ENCODE assay signal across 9 mouse cellular contexts in genomic region chr19:30427484-30427883, GRCm38 (mm10).
DNase-seq lines count a peak whose midpoint lies in the region; ATAC-seq and TF ChIP-seq lines count a peak whose summit lies in the region.
"Had no signal": no experiment of that assay in that cellular context is flagged by ENCODE, and none has a peak within 500 bp of the region (broad histone marks: within the 10 kb centered on the region; RNA-seq: fewer than 3 reads in every experiment).

No protein-coding gene starts in this region.

- H3K4me2 ChIP-seq in forebrain, embryonic 13.5 days, result no peak overlapping the region
- H3K4me2 ChIP-seq in forebrain, embryonic 12.5 days, result no peak overlapping the region
- H3K4me2 ChIP-seq in liver, embryonic 12.5 days, result peak overlapping the region; percentile 5
- H3K4me2 ChIP-seq: hindbrain, embryonic 12.5 days had no signal

- H3K27me3 ChIP-seq in forebrain, embryonic 13.5 days, result no peaks in the 10 kb centered on the region
- H3K27me3 ChIP-seq in forebrain, embryonic 12.5 days, result no peaks in the 10 kb centered on the region
- peaks cover 25% of the 10 kb centered on the region for H3K27me3 ChIP-seq in Patski
- no peaks in the 10 kb centered on the region for H3K27me3 ChIP-seq in liver, embryonic 12.5 days (replicated peaks)
- no peaks in the 10 kb centered on the region; the same call in 1 of the 2 replicates for H3K27me3 ChIP-seq in cerebellum, adult 2 months (ENCODE audit: control insufficient read depth, insufficient read depth, low read length)
- H3K27me3 ChIP-seq: hindbrain, embryonic 12.5 days had no signal

- ATAC-seq in forebrain, embryonic 13.5 days, result peak; percentile 68; the same call in 1 of the 2 replicates
- ATAC-seq in forebrain, embryonic 12.5 days (ENCODE audit: low FRiP score), result no peak
- ATAC-seq in Patski, result no peak
- no peak for ATAC-seq in liver, embryonic 12.5 days

- 5% methylated on average over 2 of the region's 2 CpGs for WGBS in forebrain, embryonic 13.5 days
- 4% methylated on average over 2 of the region's 2 CpGs for WGBS in forebrain, embryonic 12.5 days
- WGBS in liver, embryonic 12.5 days (ENCODE audit: insufficient replicate concordance), result 9% methylated on average over 2 of the region's 2 CpGs
- WGBS in cerebellum, adult 2 months, result 5% methylated on average over 2 of the region's 2 CpGs

- no peak overlapping the region for H3K27ac ChIP-seq in forebrain, embryonic 13.5 days
- H3K27ac ChIP-seq in forebrain, embryonic 12.5 days, result no peak overlapping the region
- no peak overlapping the region for H3K27ac ChIP-seq in liver, embryonic 12.5 days
- H3K27ac ChIP-seq in cerebellum, adult 2 months (ENCODE audit: insufficient read depth, low read length), result no peak overlapping the region
- H3K27ac ChIP-seq: hindbrain, embryonic 12.5 days had no signal

- CTCF ChIA-PET in Patski (lab: Charles Lee), result interaction anchor here (1.4 kb wide), 1 partner anchor 10 kb away, joined by 3 read pairs; no protein-coding TSS in a partner anchor

- peak; percentile 35 for TF ChIP-seq CTCF in Patski (IDR thresholded peaks at IDR 0.05)
- TF ChIP-seq CTCF in cerebellum, adult 2 months (IDR thresholded peaks at IDR 0.05; ENCODE audit: borderline replicate concordance, insufficient read depth, low read depth, low read length), result no peak

- no peak overlapping the region for H3K4me3 ChIP-seq in forebrain, embryonic 13.5 days
- no peak overlapping the region for H3K4me3 ChIP-seq in forebrain, embryonic 12.5 days (replicated peaks)
- no peak overlapping the region for H3K4me3 ChIP-seq in liver, embryonic 12.5 days
- H3K4me3 ChIP-seq in cerebellum, adult 2 months (replicated peaks; ENCODE audit: insufficient read depth, low read depth, low read length), result no peak overlapping the region
- H3K4me3 ChIP-seq: hindbrain, embryonic 12.5 days had no signal

- H3K9me3 ChIP-seq in forebrain, embryonic 13.5 days (replicated peaks), result no peaks in the 10 kb centered on the region
- no peaks in the 10 kb centered on the region for H3K9me3 ChIP-seq in forebrain, embryonic 12.5 days
- no peaks in the 10 kb centered on the region for H3K9me3 ChIP-seq in liver, embryonic 12.5 days (replicated peaks)
- H3K9me3 ChIP-seq: hindbrain, embryonic 12.5 days had no signal

- no peak for TF ChIP-seq POLR2A in cerebellum, adult 2 months (IDR thresholded peaks at IDR 0.05; ENCODE audit: borderline replicate concordance, insufficient read depth, low read length)

- no peaks in the 10 kb centered on the region; the same call in 1 of the 2 replicates for H3K4me1 ChIP-seq in forebrain, embryonic 13.5 days
- H3K4me1 ChIP-seq in forebrain, embryonic 12.5 days, result peaks cover 5% of the 10 kb centered on the region; the same call in 1 of the 2 replicates
- H3K4me1 ChIP-seq in liver, embryonic 12.5 days, result no peaks in the 10 kb centered on the region
- no peaks in the 10 kb centered on the region for H3K4me1 ChIP-seq in cerebellum, adult 2 months (ENCODE audit: control insufficient read depth, insufficient read depth, low read length)

- H3K9ac ChIP-seq in forebrain, embryonic 13.5 days, result no peak overlapping the region
- no peak overlapping the region for H3K9ac ChIP-seq in forebrain, embryonic 12.5 days
- H3K9ac ChIP-seq in liver, embryonic 12.5 days, result no peak overlapping the region
- H3K9ac ChIP-seq: hindbrain, embryonic 12.5 days had no signal

- H3K36me3 ChIP-seq in forebrain, embryonic 13.5 days (ENCODE audit: poor library complexity, severe bottlenecking), result no peaks in the 10 kb centered on the region
- H3K36me3 ChIP-seq in forebrain, embryonic 12.5 days (replicated peaks), result no peaks in the 10 kb centered on the region
- no peaks in the 10 kb centered on the region for H3K36me3 ChIP-seq in liver, embryonic 12.5 days
- H3K36me3 ChIP-seq: hindbrain, embryonic 12.5 days had no signal

- POLR2A ChIA-PET in Patski (lab: Charles Lee), result no interaction called here

- in situ Hi-C loops in Patski (cut with MboI; ENCODE audit: low pct_unique_long_range_greater_than_20kb), result no loop called here

- peak; percentile 46 to 47 for DNase-seq in layer of hippocampus, postnatal 10 days (ENCODE audit: low spot score in 2 of 2)
- no peak for DNase-seq in layer of hippocampus, adult 8-10 months (ENCODE audit: low spot score in 2 of 2)
- DNase-seq in Patski (ENCODE audit: low read depth, low spot score), result no peak
- no peak for DNase-seq in layer of hippocampus, adult 18-20 months (ENCODE audit: low spot score in 2 of 2)
- no peak for DNase-seq in cerebellum, adult 2 months

Comparison
In these comparisons a context has a peak if more than half of its experiments do, and no peak if none do; other contexts are left out.
1. DNase-seq: peak in layer of hippocampus, postnatal 10 days (2 of 2); none in layer of hippocampus, adult 8-10 months (0 of 2), Patski (single experiment), layer of hippocampus, adult 18-20 months (0 of 2) and cerebellum, adult 2 months (0 of 2).